Mouse (Mus musculus): ENCODE data around the gene Fam199x. TPM values are rescaled to one million over a fixed set of nuclear protein-coding genes. Genes with fewer than 3 reads are reported as not detected.
A peak's percentile ranks its signal among the peaks of the same experiment; 100 is the strongest.

Gene Fam199x
- polyA plus RNA-seq, 1 experiment from 2014 or later, result 2.2 TPM

GRCm38 (mm10) chrX:137104531-137104930 lies 55.1 kb downstream of the Fam199x start:
- H3K36me3 ChIP-seq (ENCODE audit: control insufficient read depth, insufficient read depth), result no peaks in the 10 kb centered on the region
- no peak for TF ChIP-seq CTCF (IDR thresholded peaks at IDR 0.05; ENCODE audit: low read depth)
- no peak overlapping the region for H3K4me2 ChIP-seq (replicated peaks; ENCODE audit: low read depth)
- H3K9ac ChIP-seq (ENCODE audit: low read depth, low read length), result no peak overlapping the region
- H3K27me3 ChIP-seq (replicated peaks; ENCODE audit: control insufficient read depth, insufficient read depth, low read length), result peaks cover 40% of the 10 kb centered on the region
- 18% methylated on average over 25 of the region's 25 CpGs for WGBS
- H3K4me3 ChIP-seq (ENCODE audit: low read depth, low read length), result no peak overlapping the region
- H3K4me1 ChIP-seq (replicated peaks; ENCODE audit: control insufficient read depth, insufficient read depth, low read length), result no peaks in the 10 kb centered on the region
- no peak overlapping the region for H3K27ac ChIP-seq (ENCODE audit: low read depth, low read length)
- no peaks in the 10 kb centered on the region for H3K9me3 ChIP-seq (ENCODE audit: control insufficient read depth)
- no peak for ATAC-seq

GRCm38 (mm10) chrX:137106498-137106897 lies 57.1 kb downstream of the Fam199x start:
- H3K9ac ChIP-seq (ENCODE audit: low read depth, low read length), result no peak overlapping the region
- H3K4me2 ChIP-seq (replicated peaks; ENCODE audit: low read depth), result no peak overlapping the region
- peaks cover 31% of the 10 kb centered on the region for H3K27me3 ChIP-seq (replicated peaks; ENCODE audit: control insufficient read depth, insufficient read depth, low read length)
- no peak for TF ChIP-seq CTCF (IDR thresholded peaks at IDR 0.05; ENCODE audit: low read depth)
- H3K9me3 ChIP-seq (ENCODE audit: control insufficient read depth), result no peaks in the 10 kb centered on the region
- H3K36me3 ChIP-seq (ENCODE audit: control insufficient read depth, insufficient read depth), result no peaks in the 10 kb centered on the region
- 19% methylated on average over 11 of the region's 13 CpGs for WGBS
- no peak overlapping the region for H3K27ac ChIP-seq (ENCODE audit: low read depth, low read length)
- no peaks in the 10 kb centered on the region for H3K4me1 ChIP-seq (replicated peaks; ENCODE audit: control insufficient read depth, insufficient read depth, low read length)
- no peak overlapping the region for H3K4me3 ChIP-seq (ENCODE audit: low read depth, low read length)
- no peak for ATAC-seq

- 14% methylated on average over 40 of the region's 40 CpGs for WGBS
- Histone ChIP-seq H3K9me3 (ENCODE audit: control insufficient read depth) (no peaks in the 10 kb centered on the region), H3K27ac (ENCODE audit: low read depth, low read length) (no peak overlapping the region), H3K9ac (ENCODE audit: low read depth, low read length) (no peak overlapping the region), H3K4me3 (ENCODE audit: low read depth, low read length) (0 out of 2 replicates have a peak overlapping the region, but pooled peaks have one; percentile 5), H3K4me1 (replicated peaks; ENCODE audit: control insufficient read depth, insufficient read depth, low read length) (no peaks in the 10 kb centered on the region), H3K36me3 (ENCODE audit: control insufficient read depth, insufficient read depth) (no peaks in the 10 kb centered on the region), H3K4me2 (replicated peaks; ENCODE audit: low read depth) (peak overlapping the region; percentile 32; the same call in 1 of the 2 replicates), H3K27me3 (replicated peaks; ENCODE audit: control insufficient read depth, insufficient read depth, low read length) (peaks cover 60% of the 10 kb centered on the region)
- peak; percentile 43 for TF ChIP-seq CTCF (IDR thresholded peaks at IDR 0.05; ENCODE audit: low read depth)
- ATAC-seq, result no peak
Measured at GRCm38 (mm10) chrX:137118097-137118746, 68.8 kb downstream of the Fam199x start.

- no peak for ATAC-seq
- 26% methylated on average over 52 of the region's 52 CpGs for WGBS
- peak overlapping the region; percentile 27 for H3K4me3 ChIP-seq (ENCODE audit: low read depth, low read length)
- no peaks in the 10 kb centered on the region for H3K4me1 ChIP-seq (replicated peaks; ENCODE audit: control insufficient read depth, insufficient read depth, low read length)
- no peaks in the 10 kb centered on the region for H3K36me3 ChIP-seq (ENCODE audit: control insufficient read depth, insufficient read depth)
- H3K9ac ChIP-seq (ENCODE audit: low read depth, low read length), result no peak overlapping the region
- no peak overlapping the region for H3K27ac ChIP-seq (ENCODE audit: low read depth, low read length)
- TF ChIP-seq CTCF (IDR thresholded peaks at IDR 0.05; ENCODE audit: low read depth), result no peak
- peak overlapping the region; percentile 57 for H3K4me2 ChIP-seq (replicated peaks; ENCODE audit: low read depth)
- no peaks in the 10 kb centered on the region for H3K9me3 ChIP-seq (ENCODE audit: control insufficient read depth)
- peaks cover 74% of the 10 kb centered on the region for H3K27me3 ChIP-seq (replicated peaks; ENCODE audit: control insufficient read depth, insufficient read depth, low read length)
Measured at GRCm38 (mm10) chrX:137119675-137120423, 70.5 kb downstream of the Fam199x start.

GRCm38 (mm10) chrX:137121718-137122117 lies 72.3 kb downstream of the Fam199x start, which contains the start of gene Esx1:
Gene Esx1, minus strand, starts transcription at chrX:137122083.
- no peak within 1 kb of the TSS for H3K9ac ChIP-seq (ENCODE audit: low read depth, low read length)
- H3K4me1 ChIP-seq (replicated peaks; ENCODE audit: control insufficient read depth, insufficient read depth, low read length), result no peaks in the 10 kb centered on the region
- no peak within 1 kb of the TSS for H3K27ac ChIP-seq (ENCODE audit: low read depth, low read length)
- ATAC-seq, result no peak
- no peaks in the 10 kb centered on the region for H3K36me3 ChIP-seq (ENCODE audit: control insufficient read depth, insufficient read depth)
- H3K27me3 ChIP-seq (replicated peaks; ENCODE audit: control insufficient read depth, insufficient read depth, low read length), result peaks cover 77% of the 10 kb centered on the region
- H3K9me3 ChIP-seq (ENCODE audit: control insufficient read depth), result no peaks in the 10 kb centered on the region
- H3K4me2 ChIP-seq (replicated peaks; ENCODE audit: low read depth), result 0 out of 2 replicates have a peak within 1 kb of the TSS, but pooled peaks have one; percentile 3
- 26% methylated on average over 21 of the region's 21 CpGs for WGBS
- H3K4me3 ChIP-seq (ENCODE audit: low read depth, low read length), result 0 out of 2 replicates have a peak within 1 kb of the TSS, but pooled peaks have one; percentile 7
- no peak for TF ChIP-seq CTCF (IDR thresholded peaks at IDR 0.05; ENCODE audit: low read depth)

- Histone ChIP-seq H3K27me3 (replicated peaks; ENCODE audit: control insufficient read depth, insufficient read depth, low read length) (peaks cover 24% of the 10 kb centered on the region), H3K9me3 (ENCODE audit: control insufficient read depth) (no peaks in the 10 kb centered on the region), H3K4me3 (ENCODE audit: low read depth, low read length) (no peak overlapping the region), H3K4me2 (replicated peaks; ENCODE audit: low read depth) (no peak overlapping the region), H3K4me1 (replicated peaks; ENCODE audit: control insufficient read depth, insufficient read depth, low read length) (no peaks in the 10 kb centered on the region), H3K36me3 (ENCODE audit: control insufficient read depth, insufficient read depth) (no peaks in the 10 kb centered on the region), H3K9ac (ENCODE audit: low read depth, low read length) (no peak overlapping the region), H3K27ac (ENCODE audit: low read depth, low read length) (no peak overlapping the region)
- no peak for ATAC-seq
- 19% methylated on average over 17 of the region's 17 CpGs for WGBS
- no peak for TF ChIP-seq CTCF (IDR thresholded peaks at IDR 0.05; ENCODE audit: low read depth)
Measured at GRCm38 (mm10) chrX:137127542-137127941, 78.1 kb downstream of the Fam199x start.

Other genes starting within 250 kb of the Fam199x start
- 1.9 and 3.0 TPM in 2 replicates for gene Plp1, start 226.9 kb upstream of the Fam199x start, polyA plus RNA-seq (2015; fragmentation: Nextera tagmentation; extraction: Ambion mirVana)
- gene Rab9b, start 180.8 kb upstream of the Fam199x start, polyA plus RNA-seq (2015; fragmentation: Nextera tagmentation; extraction: Ambion mirVana), result 0.21 and 0.27 TPM in 2 replicates
- not detected in 2 replicates for gene H2bfm, start 122.3 kb upstream of the Fam199x start, polyA plus RNA-seq (2015; fragmentation: Nextera tagmentation; extraction: Ambion mirVana)
- 56.8 and 62.6 TPM in 2 replicates for gene Tmsb15b2, start 74.1 kb upstream of the Fam199x start, polyA plus RNA-seq (2015; fragmentation: Nextera tagmentation; extraction: Ambion mirVana)
- gene Tmsb15l, start 72.7 kb upstream of the Fam199x start, polyA plus RNA-seq (2015; fragmentation: Nextera tagmentation; extraction: Ambion mirVana), result 3.7 and 7.0 TPM in 2 replicates
- 31.0 and 34.1 TPM in 2 replicates for gene Tmsb15b1, start 72.7 kb upstream of the Fam199x start, polyA plus RNA-seq (2015; fragmentation: Nextera tagmentation; extraction: Ambion mirVana)
- 7.7 and 8.4 TPM in 2 replicates for gene Zcchc18, start 56.4 kb upstream of the Fam199x start, polyA plus RNA-seq (2015; fragmentation: Nextera tagmentation; extraction: Ambion mirVana)
- gene Slc25a53, start 11.3 kb upstream of the Fam199x start, polyA plus RNA-seq (2015; fragmentation: Nextera tagmentation; extraction: Ambion mirVana), result 2.7 and 3.1 TPM in 2 replicates
- not detected in 2 replicates for gene Esx1, start 72.5 kb downstream of the Fam199x start, polyA plus RNA-seq (2015; fragmentation: Nextera tagmentation; extraction: Ambion mirVana)